Mouse (Mus musculus) liver, adult (tissue): Measurements from ENCODE around the gene Cd93.
A peak's percentile ranks its signal among the peaks of the same experiment; 100 is the strongest.

Experiments used
- GATA4 ChIP-seq: IDR thresholded peaks from 2 replicates; pipeline ENCODE4 v1.6.1; 2014; ENCODE audit warnings: mild to moderate bottlenecking, low read length; ENCODE audit not compliant: insufficient replicate concordance

The Cd93 gene

GRCm38 (mm10) chr2:148443249-148443958 is at the start of gene Cd93:
TSS of gene Cd93 (minus strand) at chr2:148443563.
- peak; percentile 86; the same call in 1 of the 2 replicates for TF ChIP-seq GATA4

DNA sequence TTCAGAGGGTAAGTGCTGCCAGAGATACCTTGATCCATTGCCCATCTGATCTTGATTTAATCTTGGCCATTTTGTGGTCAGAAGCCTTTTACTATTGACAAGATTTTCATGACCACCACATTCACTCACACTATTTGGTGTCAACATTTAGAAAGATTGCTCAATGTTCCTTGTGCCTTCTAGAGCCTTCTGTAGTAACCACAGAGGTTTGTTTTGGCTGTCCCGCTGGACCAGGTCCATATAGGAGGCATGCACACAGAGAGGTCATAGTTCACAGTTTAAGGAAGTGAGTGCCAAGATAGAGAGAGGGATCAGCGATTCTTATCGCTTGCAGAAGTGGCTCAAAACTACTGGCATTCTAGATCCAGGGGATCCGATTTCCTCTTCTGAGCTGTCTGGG is 48.7 kb upstream of the Cd93 start:
- no peak for TF ChIP-seq GATA4

DNA sequence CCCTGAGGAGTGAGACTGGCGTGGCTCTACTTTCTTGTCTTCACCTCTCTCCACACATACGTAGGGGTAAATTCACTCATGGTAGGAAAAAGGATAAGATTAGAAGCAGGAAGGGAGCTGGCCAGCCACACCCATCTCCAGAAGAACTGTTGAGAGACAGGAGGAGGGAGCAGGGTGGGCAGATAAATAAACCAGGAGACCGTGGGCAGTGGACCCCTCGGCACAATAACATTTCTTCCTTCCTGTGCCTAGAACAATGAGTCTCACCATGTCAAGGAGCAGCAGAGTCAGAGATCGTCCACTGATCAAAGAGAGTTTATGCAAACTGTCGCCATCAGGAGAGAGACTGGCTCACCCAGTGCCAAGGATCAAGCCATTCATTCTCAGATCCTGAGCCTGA is 46.8 kb upstream of the Cd93 start:
- TF ChIP-seq GATA4 = no peak

DNA sequence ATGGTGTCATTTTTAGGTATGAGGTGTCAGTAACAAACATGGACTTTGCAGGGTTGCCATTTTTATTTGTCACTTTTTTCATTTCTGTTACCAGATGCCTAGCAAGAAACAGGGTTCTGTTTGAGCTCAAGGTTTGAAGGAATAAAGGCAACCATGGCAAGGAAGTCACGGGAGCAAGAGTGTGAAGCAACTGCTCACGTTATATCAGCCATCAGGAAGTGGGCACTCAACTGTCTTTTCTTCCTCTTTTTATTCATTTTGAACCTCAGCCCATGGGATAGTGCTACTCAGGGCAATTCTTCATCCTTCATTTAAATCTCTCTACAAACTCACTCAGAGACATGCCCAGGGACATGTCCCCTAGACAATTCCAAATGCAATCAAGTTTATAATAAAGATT is 45.5 kb upstream of the Cd93 start:
- TF ChIP-seq GATA4 = no peak

- TF ChIP-seq GATA4 = no peak
These were observed 42.2 kb upstream of the Cd93 start for GRCm38 (mm10) chr2:148485576-148485975.

- TF ChIP-seq GATA4 = no peak
These were observed 37.0 kb upstream of the Cd93 start for GRCm38 (mm10) chr2:148480376-148480775.

DNA sequence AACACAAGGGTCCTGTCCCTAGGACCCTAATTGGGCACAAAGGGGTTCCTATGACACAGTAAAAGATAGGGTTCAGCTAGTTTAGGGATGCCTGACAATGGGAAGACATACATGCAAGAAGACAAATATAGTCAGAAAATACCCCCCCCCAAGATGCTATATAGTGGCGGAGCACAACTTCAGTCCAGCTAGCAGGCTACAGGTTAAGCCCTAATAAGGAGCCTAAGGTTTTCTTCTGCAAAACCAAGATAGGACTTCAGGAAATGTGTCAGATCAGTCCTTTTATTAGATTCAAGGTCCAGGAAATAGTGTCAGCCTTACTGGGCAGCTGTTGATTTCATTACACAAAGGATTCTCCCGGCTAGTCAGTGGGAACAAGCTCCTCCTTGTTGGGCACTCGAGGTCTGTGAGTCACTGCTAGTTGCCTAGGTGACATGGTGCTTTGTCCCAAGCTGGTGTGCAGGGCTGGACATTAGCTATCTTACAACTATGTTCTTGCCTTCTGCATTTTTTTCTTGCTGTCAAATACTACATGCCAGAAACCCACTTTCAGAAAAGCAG is 34.9 kb upstream of the Cd93 start:
- peak; percentile 69; the same call in 1 of the 2 replicates for TF ChIP-seq GATA4

DNA sequence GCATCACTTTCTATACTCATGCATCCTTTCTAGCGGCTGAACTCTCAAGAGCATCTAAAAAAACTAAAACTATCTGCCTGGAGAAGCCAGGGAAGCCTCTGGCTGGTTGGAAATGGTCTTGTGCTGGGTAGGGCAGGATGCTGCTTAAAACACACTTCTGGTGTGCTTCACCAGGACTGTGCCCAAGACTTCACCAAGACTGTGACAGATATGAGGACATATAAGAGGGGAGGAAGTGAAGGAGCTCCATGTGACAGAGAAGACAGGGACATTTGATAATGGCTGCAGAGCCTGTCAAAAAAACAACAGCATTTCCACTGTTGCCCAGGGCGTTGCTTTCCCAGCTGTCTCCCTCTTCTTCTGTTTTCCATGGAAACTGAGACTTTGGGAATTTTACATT is 34.0 kb upstream of the Cd93 start:
- no peak for TF ChIP-seq GATA4

DNA sequence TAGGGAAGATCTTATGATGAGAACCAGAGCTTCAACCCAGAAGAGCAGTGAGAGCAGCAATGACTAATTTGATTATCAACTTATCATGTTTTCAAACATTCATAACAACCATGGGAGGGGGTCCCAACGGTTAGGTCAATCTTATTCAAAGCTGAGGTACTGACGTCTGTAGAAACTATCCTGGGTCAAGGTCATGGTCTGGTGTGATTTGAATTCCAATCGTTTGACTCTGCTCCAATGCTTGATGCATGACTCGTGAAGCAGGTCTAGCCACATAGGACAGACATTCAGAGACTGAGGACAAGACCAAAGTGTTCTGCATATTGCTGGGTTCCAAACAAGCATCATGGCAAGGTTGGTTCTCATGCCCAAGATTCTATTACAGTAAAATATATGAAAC is 33.2 kb upstream of the Cd93 start:
- TF ChIP-seq GATA4 = no peak

- no peak for TF ChIP-seq GATA4
These were observed 32.6 kb upstream of the Cd93 start for GRCm38 (mm10) chr2:148475879-148476495.

GRCm38 (mm10) chr2:148469341-148470238 is 26.2 kb upstream of the Cd93 start:
- no peak for TF ChIP-seq GATA4

DNA sequence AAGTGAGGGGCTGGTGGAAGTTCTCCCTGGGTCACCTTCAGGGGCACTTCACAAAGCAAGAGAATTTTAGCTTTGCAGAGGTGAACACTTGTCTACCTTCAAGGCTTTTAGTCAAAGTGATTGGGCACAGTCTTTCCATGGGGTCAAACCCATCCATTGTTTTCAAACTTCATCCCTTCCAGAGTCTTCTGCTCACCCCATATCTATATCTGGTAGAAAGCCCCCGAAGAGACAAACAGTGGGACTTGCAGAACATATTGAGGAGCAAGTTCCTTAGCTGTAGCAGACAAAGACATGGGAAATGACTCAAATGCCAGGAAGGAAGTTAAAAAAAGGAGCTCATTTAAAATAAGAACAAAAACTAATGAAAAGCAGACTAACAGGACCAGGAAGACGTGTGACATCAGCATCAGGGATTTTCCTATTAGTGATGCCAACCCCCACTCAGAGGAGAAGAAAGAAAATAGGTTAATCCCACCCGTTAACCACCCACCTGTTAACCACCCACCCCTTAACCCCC is 24.6 kb upstream of the Cd93 start:
- no peak for TF ChIP-seq GATA4

GRCm38 (mm10) chr2:148455341-148455740 is 12.0 kb upstream of the Cd93 start:
- no peak for TF ChIP-seq GATA4

GRCm38 (mm10) chr2:148454014-148454542 is 10.7 kb upstream of the Cd93 start:
- no peak for TF ChIP-seq GATA4

DNA sequence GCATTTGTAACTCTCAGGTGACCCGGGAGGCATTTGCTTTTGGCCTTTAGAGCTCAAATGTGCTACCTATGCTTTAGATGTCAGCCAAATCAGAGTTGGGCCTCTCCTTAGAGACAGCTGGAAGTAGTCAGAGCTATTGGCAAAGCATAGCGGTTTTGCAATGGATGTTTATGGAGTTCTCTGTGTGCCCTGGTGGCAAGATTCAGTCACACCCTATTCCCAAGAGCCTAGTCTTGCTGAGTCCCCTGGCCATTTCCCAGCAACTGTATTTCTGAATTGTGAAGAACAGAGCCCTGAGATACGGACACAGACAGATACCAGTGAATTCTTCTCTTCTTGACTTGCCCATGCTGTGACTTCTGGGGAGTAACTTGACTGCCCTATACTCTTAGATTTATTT is 9.7 kb upstream of the Cd93 start:
- TF ChIP-seq GATA4 = no peak

- TF ChIP-seq GATA4 = no peak
These were observed 8.1 kb upstream of the Cd93 start for GRCm38 (mm10) chr2:148451498-148451897.

- no peak for TF ChIP-seq GATA4
These were observed 7.3 kb upstream of the Cd93 start for GRCm38 (mm10) chr2:148450616-148451015.
